ENCODE assay signal across 9 mouse cellular contexts in genomic region chr14:60592822-60593221, GRCm38 (mm10). TPM values are rescaled to one million over a fixed set of nuclear protein-coding genes. Genes with fewer than 3 reads are reported as not detected.
DNase-seq lines count a peak whose midpoint lies in the region; ATAC-seq and TF ChIP-seq lines count a peak whose summit lies in the region.
"Had no signal": no experiment of that assay in that cellular context is flagged by ENCODE, and none has a peak within 500 bp of the region (broad histone marks: within the 10 kb centered on the region; RNA-seq: fewer than 3 reads in every experiment).

No protein-coding gene starts in this region.

- peaks cover 9% of the 10 kb centered on the region; the same call in 1 of the 2 replicates for H3K4me1 ChIP-seq in liver, embryonic 12.5 days
- peaks cover 28% of the 10 kb centered on the region for H3K4me1 ChIP-seq in lung, embryonic 14.5 days (ENCODE audit: insufficient read depth)
- H3K4me1 ChIP-seq in midbrain, embryonic 13.5 days (replicated peaks) = 0 out of 2 replicates have a peak, but pooled peaks cover 12% of the 10 kb centered on the region

- H3K9ac ChIP-seq in liver, embryonic 12.5 days = no peak overlapping the region
- H3K9ac ChIP-seq in lung, embryonic 14.5 days = no peak overlapping the region
- no peak overlapping the region for H3K9ac ChIP-seq in midbrain, embryonic 13.5 days (replicated peaks)
- H3K9ac ChIP-seq: liver, embryonic 14.5 days had no signal

- no peak overlapping the region for H3K4me2 ChIP-seq in liver, embryonic 12.5 days
- H3K4me2 ChIP-seq in lung, embryonic 14.5 days = peak overlapping the region; percentile 33; the same call in 1 of the 2 replicates
- no peak overlapping the region for H3K4me2 ChIP-seq in midbrain, embryonic 13.5 days (replicated peaks)

- H3K27me3 ChIP-seq in liver, embryonic 12.5 days (replicated peaks) = no peaks in the 10 kb centered on the region
- H3K27me3 ChIP-seq in lung, embryonic 14.5 days (ENCODE audit: insufficient read depth, low read length) = no peaks in the 10 kb centered on the region
- H3K27me3 ChIP-seq in midbrain, embryonic 13.5 days = no peaks in the 10 kb centered on the region

- H3K9me3 ChIP-seq in liver, embryonic 12.5 days (replicated peaks) = no peaks in the 10 kb centered on the region
- no peaks in the 10 kb centered on the region for H3K9me3 ChIP-seq in lung, embryonic 14.5 days (ENCODE audit: low read depth, low read length)
- no peaks in the 10 kb centered on the region for H3K9me3 ChIP-seq in midbrain, embryonic 13.5 days

- H3K36me3 ChIP-seq in liver, embryonic 12.5 days = no peaks in the 10 kb centered on the region
- H3K36me3 ChIP-seq in lung, embryonic 14.5 days (ENCODE audit: insufficient read depth) = no peaks in the 10 kb centered on the region
- H3K36me3 ChIP-seq in midbrain, embryonic 13.5 days = no peaks in the 10 kb centered on the region

- ATAC-seq in liver, embryonic 12.5 days = no peak
- peak; percentile 77 for ATAC-seq in lung, embryonic 14.5 days (ENCODE audit: insufficient read depth)
- ATAC-seq in midbrain, embryonic 13.5 days = no peak

- H3K27ac ChIP-seq in liver, embryonic 12.5 days = no peak overlapping the region
- peak overlapping the region; percentile 74; the same call in 1 of the 2 replicates for H3K27ac ChIP-seq in lung, embryonic 14.5 days (ENCODE audit: low read depth)
- H3K27ac ChIP-seq in midbrain, embryonic 13.5 days = no peak overlapping the region
- H3K27ac ChIP-seq: liver, embryonic 14.5 days had no signal

- DNase-seq in liver = peak; percentile 24
- DNase-seq in adrenal gland, postnatal 25 days = peak; percentile 69
- DNase-seq in heart, postnatal 36 days = peak; percentile 29
- DNase-seq in lung, embryonic 14.5 days = peak; percentile 92
- DNase-seq in urinary bladder, postnatal 25 days (ENCODE audit: low spot score) = peak; percentile 58
- no peak for DNase-seq in thymus, postnatal 10 days (ENCODE audit: low spot score in 2 of 2)

- TF ChIP-seq CTCF in lung, embryonic 14.5 days (IDR thresholded peaks at IDR 0.05; ENCODE audit: low read depth) = no peak

- intact Hi-C loops in heart, postnatal 36 days (cut with DNase I) = loop anchor here (2.0 to 5.0 kb wide), 2 partner anchors 36 to 62 kb away; no protein-coding TSS in a partner anchor

- WGBS in liver, embryonic 12.5 days (ENCODE audit: insufficient replicate concordance) = 41% methylated on average over 7 of the region's 7 CpGs
- 5% methylated on average over 7 of the region's 7 CpGs for WGBS in lung, embryonic 14.5 days
- 80% methylated on average over 7 of the region's 7 CpGs for WGBS in midbrain, embryonic 13.5 days

- no peak overlapping the region for H3K4me3 ChIP-seq in liver, embryonic 12.5 days
- no peak overlapping the region for H3K4me3 ChIP-seq in lung, embryonic 14.5 days (ENCODE audit: low read depth, low read length)
- no peak overlapping the region for H3K4me3 ChIP-seq in midbrain, embryonic 13.5 days (replicated peaks)

RNA-seq across cellular contexts. Expression of gene Spata13, which starts 41.0 kb away (rescaled TPM):
- 20.6 and 23.3 TPM in 2 replicates for polyA plus RNA-seq in liver, embryonic 12.5 days (2016; fragmentation: Nextera tagmentation; extraction: Ambion mirVana)
- 181 and 215 TPM in 2 replicates for total RNA-seq in adrenal gland, postnatal 25 days (2021)
- total RNA-seq in heart, postnatal 36 days (2021) = 10 to 100 TPM; 13.5 to 16.4 TPM
- 14.2 and 14.3 TPM in 2 replicates for polyA plus RNA-seq in lung, embryonic 14.5 days (2014; fragmentation: Nextera tagmentation; extraction: Ambion mirVana)
- polyA plus RNA-seq in midbrain, embryonic 13.5 days (2015; fragmentation: Nextera tagmentation; extraction: Ambion mirVana) = 41.3 and 47.4 TPM in 2 replicates

Comparison
In these comparisons a context has a peak if more than half of its experiments do, and no peak if none do; other contexts are left out.
1. DNase-seq: peak in liver (single experiment), adrenal gland, postnatal 25 days (single experiment), heart, postnatal 36 days (2 of 2), lung, embryonic 14.5 days (single experiment) and urinary bladder, postnatal 25 days (single experiment); none in thymus, postnatal 10 days (0 of 2).